ENCODE assay signal across 13 mouse cellular contexts in the genomic region with DNA sequence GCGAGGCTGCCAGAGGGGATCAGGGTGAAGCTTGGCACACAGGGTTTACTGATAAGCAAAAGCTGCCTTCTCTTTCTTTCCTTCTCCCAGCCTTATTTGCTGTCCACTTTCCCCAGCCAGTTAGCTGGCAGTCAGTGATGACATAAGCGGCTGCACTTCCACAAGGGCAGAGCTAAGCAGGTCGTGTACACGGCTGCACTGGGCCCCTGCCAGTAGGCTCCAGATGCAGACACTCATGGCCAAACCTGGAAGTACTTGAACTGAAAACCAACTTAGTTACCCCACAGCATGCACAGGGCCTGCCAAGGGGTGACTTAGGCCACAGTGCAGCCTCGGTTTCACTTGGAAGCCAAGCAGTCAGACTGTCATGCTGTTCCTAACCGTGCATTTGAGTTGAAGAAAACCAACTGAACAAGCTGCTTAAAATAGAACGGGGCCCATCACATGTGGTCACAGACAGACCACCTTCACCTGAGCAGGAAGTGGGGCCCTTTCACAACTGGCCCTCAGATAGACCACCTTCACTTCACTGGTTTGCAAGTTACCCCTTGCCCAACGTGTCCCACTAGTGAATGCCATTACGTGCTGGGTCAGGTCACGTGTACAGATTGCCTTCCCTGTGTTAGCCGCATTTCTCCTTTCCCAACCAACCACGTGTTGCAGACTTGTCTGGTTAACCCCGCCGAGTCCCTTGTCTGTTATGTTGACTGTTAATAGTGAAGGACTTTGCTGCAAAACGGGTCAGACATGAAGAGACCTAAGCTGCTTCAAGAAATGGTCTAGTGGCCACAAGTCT. TPM values are rescaled to one million over a fixed set of nuclear protein-coding genes. Genes with fewer than 3 reads are reported as not detected.
DNase-seq lines count a peak whose midpoint lies in the region; ATAC-seq lines count a peak whose summit lies in the region.
"Had no signal": no experiment of that assay in that cellular context is flagged by ENCODE, and none has a peak within 500 bp of the region (broad histone marks: within the 10 kb centered on the region; RNA-seq: fewer than 3 reads in every experiment).

No protein-coding gene starts in this region.

- peaks cover 45% of the 10 kb centered on the region for H3K36me3 ChIP-seq in hindbrain, embryonic 10.5 days

- H3K4me3 ChIP-seq in hindbrain, embryonic 10.5 days = no peak overlapping the region
- H3K4me3 ChIP-seq: embryonic facial prominence, embryonic 10.5 days; hindbrain, embryonic 15.5 days; liver, embryonic 15.5 days had no signal

- peaks cover 9% of the 10 kb centered on the region for H3K4me1 ChIP-seq in hindbrain, embryonic 10.5 days (replicated peaks)

- H3K9me3 ChIP-seq in hindbrain, embryonic 10.5 days = no peaks in the 10 kb centered on the region
- H3K9me3 ChIP-seq: embryonic facial prominence, embryonic 10.5 days; G1E; hindbrain, embryonic 15.5 days; liver, embryonic 15.5 days had no signal

- no peak overlapping the region for H3K27ac ChIP-seq in hindbrain, embryonic 10.5 days
- H3K27ac ChIP-seq: embryonic facial prominence, embryonic 10.5 days; hindbrain, embryonic 15.5 days; liver, embryonic 15.5 days had no signal

- DNase-seq in adrenal gland, adult (ENCODE audit: inconsistent age in 2 of 2, low spot score in 1 of 2) = peak; percentile 64 to 71
- DNase-seq in adrenal gland, postnatal 4 days (ENCODE audit: low spot score in 2 of 2) = no peak
- DNase-seq in heart, postnatal 4 days = peak; percentile 62
- no peak for DNase-seq in layer of hippocampus, postnatal 25 days (ENCODE audit: extremely low spot score in 1 of 2, low spot score in 1 of 2)
- DNase-seq in cerebellum, adult 9-10 months = no peak
- DNase-seq in hindbrain, embryonic 10.5 days (ENCODE audit: low spot score) = no peak

- ATAC-seq in erythroblast, adult 5-6 weeks (replicated peaks; ENCODE audit: low FRiP score, poor library complexity, severe bottlenecking) = 0 out of 2 replicates have a peak, but pooled peaks have one; percentile 14
- ATAC-seq in megakaryocyte, adult 5-6 weeks (ENCODE audit: poor library complexity, severe bottlenecking) = peak; percentile 54
- ATAC-seq: forebrain, embryonic 16.5 days had no signal

- 88% methylated on average over 15 of the region's 15 CpGs for WGBS in hindbrain, embryonic 10.5 days

- peaks cover 8% of the 10 kb centered on the region for H3K27me3 ChIP-seq in hindbrain, embryonic 10.5 days (ENCODE audit: insufficient read depth, poor library complexity, severe bottlenecking)
- H3K27me3 ChIP-seq: hindbrain, embryonic 15.5 days; liver, embryonic 15.5 days had no signal

RNA-seq across cellular contexts. Expression of gene Poll, which starts 29.9 kb away (rescaled TPM):
- total RNA-seq in adrenal gland, postnatal 4 days (2021) = 10 to 100 TPM; 11.5 to 12.3 TPM
- 1.3 TPM in 1 of 2 replicates, not detected in the other for total RNA-seq in erythroblast, adult 5-6 weeks (2015; ENCODE audit: low replicate concordance)
- total RNA-seq in erythroblast, adult 5-6 weeks (2017; ENCODE audit: low replicate concordance) = 1.5 and 2.3 TPM in 2 replicates
- 1 to 10 TPM; 8.1 to 8.5 TPM for total RNA-seq in heart, postnatal 4 days (2021)
- 3.2 and 3.7 TPM in 2 replicates for total RNA-seq in megakaryocyte, adult 5-6 weeks (2015)
- 6.7 and 7.4 TPM in 2 replicates for total RNA-seq in megakaryocyte, adult 5-6 weeks (2017)
- 1 to 10 TPM; 8.3 to 9.4 TPM for total RNA-seq in layer of hippocampus, postnatal 25 days (2021)
- polyA plus RNA-seq in hindbrain, embryonic 10.5 days (2016; fragmentation: Nextera tagmentation; extraction: Ambion mirVana) = 21.5 and 21.6 TPM in 2 replicates

RNA-seq across cellular contexts. Expression of gene Gm17018, which starts 30.0 kb away (rescaled TPM):
- total RNA-seq in adrenal gland, postnatal 4 days (2021) = 10 to 100 TPM; 25.6 to 30.7 TPM
- 1.2 and 5.6 TPM in 2 replicates for total RNA-seq in erythroblast, adult 5-6 weeks (2015; ENCODE audit: low replicate concordance)
- 0.68 and 2.5 TPM in 2 replicates for total RNA-seq in erythroblast, adult 5-6 weeks (2017; ENCODE audit: low replicate concordance)
- 10 to 100 TPM; 17.2 to 22.8 TPM for total RNA-seq in heart, postnatal 4 days (2021)
- 22.6 and 23.8 TPM in 2 replicates for total RNA-seq in megakaryocyte, adult 5-6 weeks (2015)
- total RNA-seq in megakaryocyte, adult 5-6 weeks (2017) = 13.5 and 15.3 TPM in 2 replicates
- 10 to 100 TPM; 58.9 to 62.1 TPM for total RNA-seq in layer of hippocampus, postnatal 25 days (2021)
- polyA plus RNA-seq in hindbrain, embryonic 10.5 days (2016; fragmentation: Nextera tagmentation; extraction: Ambion mirVana) = 48.8 and 62.1 TPM in 2 replicates

Comparison
In these comparisons a context has a peak if more than half of its experiments do, and no peak if none do; other contexts are left out.
1. DNase-seq: peak in adrenal gland, adult (2 of 2) and heart, postnatal 4 days (single experiment); none in adrenal gland, postnatal 4 days (0 of 2), layer of hippocampus, postnatal 25 days (0 of 2), cerebellum, adult 9-10 months (single experiment) and hindbrain, embryonic 10.5 days (single experiment).